Mouse (Mus musculus) liver, adult 2 months (tissue): ENCODE measurements around the gene Ntf3.

Source experiments
- CTCF ChIP-seq: fragments of 200-500 bp; IDR thresholded peaks from 2 replicates; pipeline ENCODE4 v1.5.1; 2011; ENCODE audit warnings: low read depth, low read length, control low read depth
- POLR2A ChIP-seq: fragments of 200-500 bp; IDR thresholded peaks from 2 replicates; pipeline ENCODE4 v1.6.1; 2011; ENCODE audit warnings: low read length, control low read depth; ENCODE audit not compliant: insufficient read depth; ENCODE audit errors: extremely low read depth

DNA sequence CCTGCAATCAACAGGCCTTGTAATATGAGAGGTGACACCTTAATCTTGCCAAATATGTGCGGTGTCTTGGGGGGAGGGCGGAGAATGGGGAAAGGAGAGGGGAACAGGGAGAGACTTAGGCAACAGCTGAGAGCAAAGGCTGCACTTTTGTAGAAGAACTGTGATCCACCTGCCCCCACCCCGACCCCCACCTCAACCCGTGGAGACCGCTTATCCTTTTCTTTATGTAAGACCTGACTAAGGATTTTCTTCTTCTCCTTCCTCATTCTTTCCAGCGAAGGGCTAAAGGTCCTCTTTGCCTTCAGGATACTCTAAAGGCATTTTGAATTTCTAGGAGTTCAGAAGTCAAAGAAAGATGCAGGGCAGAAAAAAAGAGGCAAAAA is 489 bp upstream of the Ntf3 start:
- no peak for TF ChIP-seq POLR2A
- no peak for TF ChIP-seq CTCF
